Mouse (Mus musculus): ENCODE data around the gene Rfc1. TPM values are rescaled to one million over a fixed set of nuclear protein-coding genes. Genes with fewer than 3 reads are reported as not detected.

The Rfc1 gene
- 128 and 149 TPM in 2 replicates for total RNA-seq (2017)

DNA sequence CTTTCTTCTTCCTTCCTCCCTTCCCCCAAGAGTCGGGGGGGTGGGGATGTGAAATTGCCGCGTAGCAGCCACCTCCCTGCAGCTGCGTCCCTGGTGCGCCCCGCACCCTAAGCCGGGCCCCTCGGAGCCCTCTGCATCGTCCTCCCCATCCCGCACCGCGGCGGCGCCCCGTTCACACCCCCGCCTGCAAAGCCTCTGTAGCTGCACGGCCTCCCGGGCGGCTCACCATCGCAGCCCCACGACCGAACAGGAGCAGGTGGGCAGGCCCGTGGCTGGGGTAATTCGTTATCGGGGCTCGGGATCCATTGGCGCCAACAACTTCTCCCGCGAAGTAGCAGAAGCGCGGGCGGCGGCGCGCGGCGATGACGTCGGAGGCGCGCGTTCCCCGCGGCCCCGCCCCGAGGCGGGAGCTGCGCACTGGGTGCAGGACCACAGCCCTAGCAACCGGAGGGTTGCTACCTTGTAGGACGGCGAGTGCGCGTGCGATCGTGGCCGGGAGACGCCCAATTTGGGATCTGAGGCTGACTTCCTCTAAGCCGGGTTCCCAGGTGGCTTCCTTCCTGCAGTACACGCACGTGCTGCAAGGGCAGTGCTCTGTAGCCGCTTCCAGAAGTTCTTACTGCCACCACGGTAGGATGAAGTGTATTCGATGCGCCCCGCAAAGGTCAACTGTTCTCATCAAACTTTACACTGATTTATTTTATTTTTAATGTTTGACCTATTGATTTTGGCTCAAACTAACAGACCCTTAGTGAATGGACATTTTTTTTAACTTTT is at the start of gene Rfc1:
Gene Rfc1, minus strand, starts transcription at position 373 of the 777 bp plus-strand sequence.
- peak; percentile 89 to 93 for ATAC-seq (replicated peaks in 1 of 2; ENCODE audit: insufficient read depth in 1 of 2, low FRiP score in 2 of 2, low TSS enrichment in 1 of 2, low read depth in 1 of 2, poor library complexity in 2 of 2, severe bottlenecking in 2 of 2)

DNA sequence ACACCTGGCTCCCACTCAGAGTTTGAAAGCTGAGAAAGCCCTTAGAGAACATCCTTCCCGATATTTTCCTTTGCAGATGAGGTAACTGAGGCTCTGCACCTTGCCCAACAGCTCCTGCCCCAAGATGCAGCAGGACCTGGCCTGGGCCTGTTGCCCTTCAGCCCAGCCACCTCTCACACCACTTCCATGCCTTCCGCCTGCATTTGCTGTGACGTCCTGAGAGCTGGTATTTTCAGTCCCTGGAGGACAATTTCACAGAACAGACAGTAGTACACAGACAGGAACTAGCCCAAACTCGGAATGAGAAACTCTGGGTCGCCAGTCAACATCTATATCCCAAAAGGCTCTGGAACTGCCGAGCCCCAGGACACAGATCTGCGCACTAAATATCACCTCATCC is 39.3 kb upstream of the Rfc1 start:
- no peak for ATAC-seq (replicated peaks in 1 of 2; ENCODE audit: insufficient read depth in 1 of 2, low FRiP score in 2 of 2, low TSS enrichment in 1 of 2, low read depth in 1 of 2, poor library complexity in 2 of 2, severe bottlenecking in 2 of 2)

- no peak for ATAC-seq (replicated peaks in 1 of 2; ENCODE audit: insufficient read depth in 1 of 2, low FRiP score in 2 of 2, low TSS enrichment in 1 of 2, low read depth in 1 of 2, poor library complexity in 2 of 2, severe bottlenecking in 2 of 2)
Observed at GRCm38 (mm10) chr5:65371551-65371950, 36.1 kb upstream of the Rfc1 start.

DNA sequence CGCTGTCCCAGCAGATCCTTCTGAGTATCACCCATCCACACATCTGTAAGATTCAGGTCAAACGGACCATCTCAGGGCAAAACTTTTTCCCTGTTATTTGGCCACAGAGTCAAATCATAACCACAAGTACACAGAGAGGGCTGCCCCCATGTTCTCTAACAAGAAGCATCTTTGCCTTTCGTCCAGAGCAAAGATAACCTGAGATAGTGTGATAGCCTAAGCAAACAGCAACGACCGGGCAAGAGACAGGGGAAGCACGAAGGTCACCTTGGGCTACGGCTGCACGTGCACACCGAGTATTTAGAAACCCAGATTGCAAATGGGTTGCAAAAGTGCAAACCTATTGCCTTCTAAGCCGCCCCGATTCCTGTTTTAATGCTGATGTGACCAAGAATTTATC is 32.4 kb upstream of the Rfc1 start:
- no peak for ATAC-seq (replicated peaks in 1 of 2; ENCODE audit: insufficient read depth in 1 of 2, low FRiP score in 2 of 2, low TSS enrichment in 1 of 2, low read depth in 1 of 2, poor library complexity in 2 of 2, severe bottlenecking in 2 of 2)

GRCm38 (mm10) chr5:65357771-65358170 is 22.3 kb upstream of the Rfc1 start:
- no peak; a peak in 1 of 4 replicates for ATAC-seq (replicated peaks in 1 of 2; ENCODE audit: insufficient read depth in 1 of 2, low FRiP score in 2 of 2, low TSS enrichment in 1 of 2, low read depth in 1 of 2, poor library complexity in 2 of 2, severe bottlenecking in 2 of 2)

- ATAC-seq (replicated peaks in 1 of 2; ENCODE audit: insufficient read depth in 1 of 2, low FRiP score in 2 of 2, low TSS enrichment in 1 of 2, low read depth in 1 of 2, poor library complexity in 2 of 2, severe bottlenecking in 2 of 2) = peak in 1 of 2 experiments; percentile 62; a peak in 1 of 4 replicates
Observed at GRCm38 (mm10) chr5:65356851-65357250, 21.4 kb upstream of the Rfc1 start.

- ATAC-seq (replicated peaks in 1 of 2; ENCODE audit: insufficient read depth in 1 of 2, low FRiP score in 2 of 2, low TSS enrichment in 1 of 2, low read depth in 1 of 2, poor library complexity in 2 of 2, severe bottlenecking in 2 of 2) = no peak
Observed at GRCm38 (mm10) chr5:65354985-65355384, 19.5 kb upstream of the Rfc1 start.

GRCm38 (mm10) chr5:65354097-65354496 is 18.6 kb upstream of the Rfc1 start:
- ATAC-seq (replicated peaks in 1 of 2; ENCODE audit: insufficient read depth in 1 of 2, low FRiP score in 2 of 2, low TSS enrichment in 1 of 2, low read depth in 1 of 2, poor library complexity in 2 of 2, severe bottlenecking in 2 of 2) = no peak

DNA sequence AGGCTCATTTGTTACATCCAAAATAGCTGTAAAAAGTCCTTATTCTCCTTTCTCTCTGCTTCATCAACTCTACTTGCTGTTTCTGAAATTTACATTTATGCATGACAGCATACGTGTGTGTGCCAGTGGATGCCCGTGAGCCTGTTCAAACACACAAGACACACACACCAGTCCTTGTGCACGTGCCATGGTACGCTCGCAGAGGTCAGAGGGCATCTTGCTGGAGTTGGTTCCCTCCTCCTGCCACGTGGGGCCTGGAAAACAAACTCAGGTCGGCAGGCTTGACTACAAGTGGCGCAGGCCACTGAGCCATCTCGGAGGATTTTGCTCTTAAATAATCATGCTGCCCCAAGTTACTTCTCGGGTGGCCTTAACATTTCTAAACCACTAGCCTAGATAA is 15.0 kb upstream of the Rfc1 start:
- no peak for ATAC-seq (replicated peaks in 1 of 2; ENCODE audit: insufficient read depth in 1 of 2, low FRiP score in 2 of 2, low TSS enrichment in 1 of 2, low read depth in 1 of 2, poor library complexity in 2 of 2, severe bottlenecking in 2 of 2)

- no peak for ATAC-seq (replicated peaks in 1 of 2; ENCODE audit: insufficient read depth in 1 of 2, low FRiP score in 2 of 2, low TSS enrichment in 1 of 2, low read depth in 1 of 2, poor library complexity in 2 of 2, severe bottlenecking in 2 of 2)
Observed at GRCm38 (mm10) chr5:65348168-65348567, 12.7 kb upstream of the Rfc1 start, which contains the start of gene Klb. TSS of gene Klb (plus strand) at chr5:65348314.

DNA sequence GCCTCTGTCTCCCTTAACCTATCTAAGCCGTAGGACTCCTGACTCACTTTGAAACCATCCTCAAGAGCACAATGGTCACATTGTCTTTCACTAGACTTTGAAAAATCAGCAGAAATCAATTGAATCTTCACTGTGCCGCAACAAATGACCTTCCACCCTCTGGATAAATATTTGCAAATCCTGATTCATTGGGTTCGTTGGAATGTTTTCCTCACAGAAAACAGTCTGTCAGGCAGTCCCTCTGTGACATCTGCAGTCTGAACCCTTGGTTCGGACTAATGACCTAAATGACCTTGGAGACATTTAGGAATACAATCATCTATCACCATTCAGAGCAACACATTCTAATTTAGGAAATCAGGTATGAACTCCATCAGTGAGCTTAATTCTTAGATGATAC is 4.7 kb upstream of the Rfc1 start:
- no peak for ATAC-seq (replicated peaks in 1 of 2; ENCODE audit: insufficient read depth in 1 of 2, low FRiP score in 2 of 2, low TSS enrichment in 1 of 2, low read depth in 1 of 2, poor library complexity in 2 of 2, severe bottlenecking in 2 of 2)

- no peak for ATAC-seq (replicated peaks in 1 of 2; ENCODE audit: insufficient read depth in 1 of 2, low FRiP score in 2 of 2, low TSS enrichment in 1 of 2, low read depth in 1 of 2, poor library complexity in 2 of 2, severe bottlenecking in 2 of 2)
Observed at GRCm38 (mm10) chr5:65338394-65338793, 2.9 kb upstream of the Rfc1 start.

DNA sequence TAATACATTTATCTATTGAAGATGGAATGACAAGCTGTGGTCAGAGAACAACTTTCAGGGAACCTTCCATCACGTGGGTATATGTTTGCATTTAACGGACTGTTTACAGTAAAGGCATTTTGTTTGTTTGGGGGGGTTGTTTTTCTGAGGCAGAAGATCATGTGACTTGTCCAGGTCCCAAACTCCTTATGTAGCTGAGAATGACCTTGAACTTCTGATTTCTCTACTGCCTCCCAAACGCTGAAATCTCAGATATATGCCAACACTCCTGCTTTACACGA is 545 bp upstream of the Rfc1 start:
- ATAC-seq (replicated peaks in 1 of 2; ENCODE audit: insufficient read depth in 1 of 2, low FRiP score in 2 of 2, low TSS enrichment in 1 of 2, low read depth in 1 of 2, poor library complexity in 2 of 2, severe bottlenecking in 2 of 2) = no peak

DNA sequence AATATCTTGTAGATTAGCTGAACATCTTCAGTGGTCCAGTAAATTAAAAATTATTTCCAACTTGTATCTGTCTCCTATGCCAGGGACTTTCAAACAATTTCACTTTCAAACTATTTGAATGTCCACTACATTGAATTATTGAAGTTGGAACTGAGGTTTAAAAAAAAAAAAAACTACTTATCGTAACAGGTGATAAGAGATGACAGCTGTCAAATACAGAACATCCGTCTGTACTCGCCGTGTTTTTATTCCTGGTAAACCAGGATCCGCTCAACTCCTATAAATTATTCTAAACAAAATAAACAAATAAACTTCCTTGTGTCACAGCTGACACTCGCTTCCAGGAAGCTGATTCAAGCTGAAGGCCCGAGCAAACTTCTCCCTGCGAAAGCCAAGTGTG is 682 bp downstream of the Rfc1 start:
- no peak for ATAC-seq (replicated peaks in 1 of 2; ENCODE audit: insufficient read depth in 1 of 2, low FRiP score in 2 of 2, low TSS enrichment in 1 of 2, low read depth in 1 of 2, poor library complexity in 2 of 2, severe bottlenecking in 2 of 2)

DNA sequence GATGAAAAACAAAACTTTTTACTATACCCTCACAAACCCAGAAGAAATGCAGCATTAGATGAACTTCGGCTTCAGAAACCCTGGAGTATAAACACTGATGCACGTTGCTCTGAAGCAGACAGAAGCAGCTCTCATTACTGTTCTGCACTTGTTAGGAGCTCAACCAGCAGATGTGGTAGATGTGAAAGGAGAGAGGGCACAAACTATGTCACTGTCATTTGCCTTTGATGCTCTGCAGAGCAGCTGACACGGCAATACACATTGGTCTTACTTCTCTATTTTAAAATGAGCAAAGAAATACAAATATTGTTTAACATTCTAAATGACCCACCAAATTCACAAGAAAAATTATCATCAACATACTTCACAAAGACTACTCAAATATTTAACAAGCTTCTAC is 5.5 kb downstream of the Rfc1 start:
- ATAC-seq (replicated peaks in 1 of 2; ENCODE audit: insufficient read depth in 1 of 2, low FRiP score in 2 of 2, low TSS enrichment in 1 of 2, low read depth in 1 of 2, poor library complexity in 2 of 2, severe bottlenecking in 2 of 2) = no peak

- peak; percentile 34 to 68 for ATAC-seq (replicated peaks in 1 of 2; ENCODE audit: insufficient read depth in 1 of 2, low FRiP score in 2 of 2, low TSS enrichment in 1 of 2, low read depth in 1 of 2, poor library complexity in 2 of 2, severe bottlenecking in 2 of 2)
Observed at GRCm38 (mm10) chr5:65326212-65326611, 9.3 kb downstream of the Rfc1 start.

GRCm38 (mm10) chr5:65324758-65325355 is 10.6 kb downstream of the Rfc1 start:
- no peak for ATAC-seq (replicated peaks in 1 of 2; ENCODE audit: insufficient read depth in 1 of 2, low FRiP score in 2 of 2, low TSS enrichment in 1 of 2, low read depth in 1 of 2, poor library complexity in 2 of 2, severe bottlenecking in 2 of 2)

DNA sequence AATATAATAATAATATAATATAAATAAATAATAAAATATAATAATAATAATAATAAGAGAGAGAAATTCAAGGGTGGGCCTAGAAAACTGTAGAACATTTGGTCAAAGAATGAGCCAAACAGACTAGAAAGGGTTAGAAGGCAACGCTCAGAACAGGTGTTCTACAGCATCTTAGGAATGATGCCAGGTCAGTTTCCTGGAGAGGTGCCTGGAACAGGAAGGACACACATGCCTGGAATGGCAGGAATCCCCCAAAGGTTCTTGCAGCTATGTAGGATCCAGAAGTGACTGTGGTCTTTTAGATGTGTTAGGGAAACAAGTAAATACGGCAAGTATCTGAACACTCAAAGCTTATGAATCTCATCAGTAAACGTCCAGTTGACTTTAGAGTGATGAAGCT is 11.2 kb downstream of the Rfc1 start:
- ATAC-seq (replicated peaks in 1 of 2; ENCODE audit: insufficient read depth in 1 of 2, low FRiP score in 2 of 2, low TSS enrichment in 1 of 2, low read depth in 1 of 2, poor library complexity in 2 of 2, severe bottlenecking in 2 of 2) = no peak

DNA sequence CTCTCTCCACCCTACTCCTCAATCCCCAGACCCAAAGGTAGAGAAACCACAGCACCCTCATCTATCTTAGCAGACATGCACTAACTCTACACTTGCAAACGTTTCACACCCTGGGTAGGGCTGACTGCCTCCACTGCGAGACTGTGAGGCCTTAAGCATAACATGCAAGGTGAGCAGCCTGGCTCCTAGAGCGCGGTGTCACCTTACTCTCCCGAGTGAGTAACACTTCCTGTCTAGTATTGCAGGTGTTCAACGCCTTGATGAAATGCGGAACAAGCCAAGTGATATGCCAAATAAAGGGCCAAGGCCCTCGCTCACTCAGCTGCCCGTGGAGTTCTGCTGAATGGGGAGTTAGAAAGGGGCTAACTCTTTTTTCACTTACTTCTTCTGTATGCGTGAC is 13.3 kb downstream of the Rfc1 start:
- ATAC-seq (replicated peaks in 1 of 2; ENCODE audit: insufficient read depth in 1 of 2, low FRiP score in 2 of 2, low TSS enrichment in 1 of 2, low read depth in 1 of 2, poor library complexity in 2 of 2, severe bottlenecking in 2 of 2) = peak; percentile 38 to 75; a peak in 2 of 4 replicates
